Mouse (Mus musculus): ENCODE data around the gene R3hdm2.

The R3hdm2 gene

DNA sequence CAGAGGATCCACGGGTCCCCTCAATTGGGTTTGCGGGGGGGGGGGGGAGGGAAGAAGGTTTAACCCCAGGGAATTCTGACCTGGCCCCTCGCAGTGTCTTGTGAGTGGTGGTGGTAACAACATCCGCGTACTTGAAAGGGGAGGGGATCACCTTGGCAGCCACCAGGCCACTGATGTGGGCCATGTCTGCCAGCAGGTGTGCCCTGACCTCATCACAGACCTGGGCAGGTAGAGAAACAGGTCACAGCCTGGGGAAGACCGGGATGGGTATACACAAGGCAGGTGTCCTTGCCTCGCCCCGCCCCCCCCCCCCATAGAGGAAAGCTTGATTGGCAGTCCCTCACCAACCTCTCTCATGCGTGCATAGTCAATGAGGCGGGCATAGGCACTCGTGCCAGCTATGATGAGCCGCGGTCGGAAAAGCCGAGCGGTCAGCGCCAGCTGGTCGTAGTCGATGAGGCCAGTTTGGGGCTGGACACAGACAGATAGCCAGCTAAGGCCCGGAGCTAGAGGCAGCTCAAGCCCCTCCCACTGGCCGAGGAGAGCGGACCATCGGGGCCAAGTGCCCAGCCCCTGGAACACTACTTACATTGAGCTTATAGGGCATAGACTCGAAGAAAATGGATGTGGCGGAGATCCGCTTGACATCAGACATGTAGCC, 139.0 kb downstream of the R3hdm2 start:
- DNase-seq (ENCODE audit: low read depth): no peak

DNA sequence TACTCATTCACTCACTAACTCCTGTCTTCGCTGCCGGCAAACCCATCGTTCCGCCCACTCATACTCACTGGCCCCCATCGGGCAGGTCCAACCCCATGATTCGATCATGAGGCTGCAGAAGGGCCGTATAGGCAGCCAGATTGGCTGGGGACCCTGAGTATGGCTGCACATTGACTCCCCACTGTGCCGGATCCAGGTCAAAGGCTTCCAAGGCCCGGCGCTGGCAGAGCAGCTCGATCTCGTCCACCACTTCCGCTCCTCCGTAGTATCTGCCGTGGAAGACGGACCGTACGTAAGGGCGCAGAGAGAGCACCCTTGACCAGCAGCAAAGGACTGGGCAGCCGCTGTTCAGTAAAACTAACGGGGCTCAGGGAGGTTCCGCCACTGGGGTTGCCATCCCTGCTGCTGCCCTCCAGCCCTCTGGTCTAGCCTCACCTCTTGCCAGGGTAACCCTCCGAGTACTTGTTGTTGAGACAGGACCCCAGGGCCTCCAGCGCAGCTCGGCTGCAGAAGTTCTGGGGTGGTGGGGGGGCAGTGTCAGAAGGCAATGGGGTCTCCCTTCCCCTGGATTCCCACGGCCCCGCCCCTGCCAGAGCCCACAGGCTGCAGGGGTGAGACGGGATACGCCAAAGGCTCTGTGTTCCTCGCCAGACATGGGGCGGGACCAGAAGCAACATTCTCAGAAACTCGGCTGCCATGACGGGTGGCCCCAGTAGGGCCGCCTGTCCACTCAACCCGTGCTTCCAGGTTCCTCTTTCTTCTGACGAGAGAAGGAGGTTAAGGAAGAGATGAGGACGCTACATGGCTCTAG, 140.0 kb downstream of the R3hdm2 start:
- DNase-seq (ENCODE audit: low read depth): no peak

DNA sequence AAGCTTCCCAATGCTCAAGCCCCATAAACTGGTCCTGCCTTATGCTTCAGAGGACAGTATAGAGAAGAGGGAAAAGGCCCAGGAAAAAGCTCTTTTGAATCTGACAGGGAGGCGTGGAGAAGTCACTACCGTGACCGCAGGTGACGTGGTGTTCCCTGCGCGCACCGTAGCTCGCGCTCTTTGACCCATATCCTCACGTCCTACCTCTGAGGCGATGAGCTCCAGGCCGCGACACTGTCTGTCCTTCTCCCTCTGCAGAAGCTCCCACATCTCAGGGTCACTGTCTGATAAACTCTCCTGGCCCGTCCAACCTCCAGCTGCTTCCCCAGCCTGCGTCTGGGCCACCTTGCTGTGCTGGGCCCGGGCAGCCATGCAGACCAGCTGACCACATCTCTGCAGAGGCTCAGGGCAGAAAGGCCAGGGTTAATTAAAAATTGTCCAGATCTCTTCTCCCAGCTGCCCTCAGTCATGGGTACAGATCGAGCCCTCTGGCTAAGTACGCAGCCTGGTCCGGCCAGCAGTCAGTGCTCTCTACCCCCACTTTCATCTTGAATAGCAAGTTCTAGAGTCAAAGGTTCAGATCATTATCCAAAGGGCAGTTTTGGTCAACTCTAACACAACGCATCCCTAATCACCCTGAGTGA, 140.7 kb downstream of the R3hdm2 start:
- DNase-seq (ENCODE audit: low read depth): no peak

DNA sequence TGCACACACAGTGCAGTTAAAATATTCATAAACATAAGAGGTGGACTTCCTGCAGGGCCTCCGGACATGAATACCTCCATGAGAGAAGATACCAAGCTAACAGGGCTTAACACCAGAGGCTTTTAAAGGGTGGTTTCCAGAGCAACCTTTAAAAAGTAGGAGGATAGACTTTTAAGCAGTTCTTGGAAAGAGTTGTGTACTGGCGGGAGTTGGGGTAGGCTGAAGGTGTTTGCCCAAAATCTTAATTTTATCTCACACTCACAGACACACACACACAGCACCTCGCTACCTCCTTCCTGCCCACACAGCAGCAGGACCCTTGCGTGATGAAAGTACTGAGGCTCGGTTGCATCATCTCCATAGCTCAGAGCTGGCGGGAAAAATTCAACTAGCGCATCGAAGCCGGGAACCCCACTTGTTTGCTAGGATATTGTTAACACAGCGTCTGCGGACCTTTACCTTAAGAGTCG, 141.5 kb downstream of the R3hdm2 start:
- no peak for DNase-seq (ENCODE audit: low read depth)

DNA sequence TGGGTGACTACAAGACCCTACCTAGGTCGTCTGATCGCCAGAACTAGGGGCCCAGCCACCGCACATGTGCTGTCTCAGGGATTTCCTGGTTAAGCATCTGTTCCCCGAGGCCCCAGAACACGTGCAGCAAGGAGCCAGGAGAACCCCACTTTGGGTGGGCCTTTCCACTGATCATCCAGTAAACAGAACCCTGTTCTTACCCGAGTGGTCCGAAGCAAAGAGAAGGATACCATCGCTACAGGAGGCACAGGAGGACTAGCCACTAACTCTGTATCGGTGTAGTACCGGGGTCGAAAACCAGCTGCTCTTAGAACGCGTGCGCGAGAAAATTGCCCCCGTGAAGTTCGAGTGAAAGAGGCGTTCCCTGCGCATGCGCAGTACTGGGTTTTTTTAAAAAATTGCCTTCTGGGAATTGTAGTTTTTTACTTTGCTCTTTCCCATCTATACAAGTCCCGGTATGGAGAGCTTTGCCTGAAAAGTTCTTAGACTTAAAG, 142.0 kb downstream of the R3hdm2 start, which contains the start of gene Shmt2:
Gene Shmt2 (minus strand): TSS at position 357 of the 494 bp plus-strand sequence.
- peak; percentile 96 for DNase-seq (ENCODE audit: low read depth)

DNA sequence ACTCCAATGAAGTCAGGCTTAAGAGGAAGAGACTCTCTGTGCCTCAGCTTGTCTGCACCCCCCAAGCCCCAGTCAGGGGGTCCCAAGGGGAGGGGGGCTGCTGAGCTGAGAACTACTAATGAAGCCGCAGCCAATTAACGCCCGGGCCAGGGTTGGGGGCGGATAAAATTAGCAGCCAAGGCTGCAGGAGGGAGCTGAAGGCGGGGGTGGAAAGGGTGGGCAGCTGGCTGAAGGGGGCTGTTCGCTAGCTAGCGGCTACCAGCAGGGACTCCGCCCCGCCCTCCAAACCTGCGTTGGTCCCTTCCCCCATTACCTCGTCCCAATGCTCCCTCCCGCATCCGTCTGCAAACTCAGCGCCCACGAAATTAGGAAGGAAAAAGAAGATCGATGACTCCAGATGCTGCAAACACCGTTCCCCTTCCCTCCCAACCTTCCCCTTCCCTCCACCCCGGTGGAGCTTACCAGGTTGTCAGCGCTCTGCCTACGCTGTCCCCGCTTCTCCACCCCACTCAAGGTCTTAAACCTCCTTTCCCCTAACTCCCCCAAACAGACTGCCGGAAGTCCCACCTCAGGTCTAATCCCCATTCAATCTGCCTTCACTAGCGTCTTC, 144.6 kb downstream of the R3hdm2 start:
- no peak for DNase-seq (ENCODE audit: low read depth)

DNA sequence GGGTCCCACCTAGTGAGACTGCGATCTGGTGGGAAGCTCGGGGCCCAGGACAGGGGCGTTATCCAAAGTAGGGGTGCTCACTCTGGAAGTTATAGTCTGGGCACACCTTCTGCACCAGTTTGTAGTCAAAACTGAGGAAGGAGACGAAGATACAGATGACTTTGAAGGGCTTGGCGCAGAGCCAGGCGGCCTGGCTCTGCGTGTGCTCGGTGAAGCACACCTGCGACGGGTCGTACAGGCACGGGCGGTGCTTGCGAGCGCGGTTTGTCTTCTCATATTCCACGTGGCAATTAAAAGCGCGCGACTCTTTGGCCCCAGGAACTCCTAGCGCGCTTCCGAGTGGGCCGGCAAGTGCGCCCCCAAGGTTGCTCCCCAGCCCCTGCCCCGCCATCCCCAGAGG, 145.9 kb downstream of the R3hdm2 start:
- peak; percentile 57 for DNase-seq (ENCODE audit: low read depth)

DNA sequence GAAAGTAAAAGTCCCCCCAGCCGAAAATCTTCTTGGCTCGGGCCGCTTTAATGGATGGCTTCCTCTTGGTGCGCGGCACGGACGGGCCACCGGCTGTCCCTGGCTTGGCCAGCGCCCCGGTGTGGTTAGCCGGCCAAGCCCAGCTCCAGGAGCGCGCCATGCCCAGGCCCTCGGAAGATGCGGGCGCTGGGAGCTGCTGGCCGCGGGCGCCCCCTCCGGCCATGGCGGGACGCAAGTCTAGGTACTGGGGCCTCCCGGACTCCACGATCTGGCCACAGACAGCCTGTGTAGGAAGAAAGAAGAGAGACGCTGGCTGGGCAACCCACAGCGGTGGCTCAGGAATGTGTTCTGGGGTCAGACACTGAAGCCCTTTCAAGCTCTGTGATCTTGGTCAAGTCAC, 146.6 kb downstream of the R3hdm2 start:
- DNase-seq (ENCODE audit: low read depth): peak; percentile 57

DNA sequence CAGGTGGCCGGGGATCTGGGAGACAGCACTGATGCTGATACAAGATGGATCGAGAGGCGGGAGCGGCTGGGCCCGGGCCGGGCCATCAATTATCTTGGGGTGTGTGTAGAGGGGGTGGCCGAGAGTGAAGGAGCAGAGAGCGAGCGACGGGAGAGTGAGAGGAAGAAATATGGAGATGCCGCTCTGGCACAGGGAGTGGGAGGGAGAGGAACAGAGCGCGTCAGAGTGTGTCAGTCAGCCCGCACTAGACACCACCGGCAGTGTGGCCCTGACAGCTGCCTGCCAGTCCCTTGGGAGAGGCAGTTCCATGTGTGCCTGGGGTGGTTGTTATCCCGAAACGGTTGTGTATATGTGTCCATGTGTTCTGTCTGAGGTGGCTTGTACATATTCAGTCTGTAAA, 147.4 kb downstream of the R3hdm2 start:
- DNase-seq (ENCODE audit: low read depth): no peak

DNA sequence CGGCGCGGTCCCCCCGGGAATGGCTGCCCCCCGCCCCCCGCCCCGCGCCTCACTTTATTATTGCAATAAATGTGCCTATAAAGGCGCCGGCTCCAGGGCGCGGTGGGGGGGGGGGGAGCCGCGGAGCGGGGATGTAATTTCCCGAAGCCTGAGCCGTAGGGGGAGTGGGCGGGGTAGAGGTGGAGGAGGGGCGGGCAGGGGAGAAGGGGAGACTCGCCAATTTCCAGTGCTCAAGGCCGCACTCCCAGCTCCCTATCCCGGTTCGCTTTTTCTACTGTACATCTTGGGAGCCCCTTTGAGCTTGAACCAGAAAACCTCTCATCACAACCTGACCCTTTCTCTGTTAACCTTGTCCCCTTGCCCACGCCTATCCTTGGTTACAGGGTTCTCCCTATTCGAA, 150.8 kb downstream of the R3hdm2 start:
- no peak for DNase-seq (ENCODE audit: low read depth)

DNA sequence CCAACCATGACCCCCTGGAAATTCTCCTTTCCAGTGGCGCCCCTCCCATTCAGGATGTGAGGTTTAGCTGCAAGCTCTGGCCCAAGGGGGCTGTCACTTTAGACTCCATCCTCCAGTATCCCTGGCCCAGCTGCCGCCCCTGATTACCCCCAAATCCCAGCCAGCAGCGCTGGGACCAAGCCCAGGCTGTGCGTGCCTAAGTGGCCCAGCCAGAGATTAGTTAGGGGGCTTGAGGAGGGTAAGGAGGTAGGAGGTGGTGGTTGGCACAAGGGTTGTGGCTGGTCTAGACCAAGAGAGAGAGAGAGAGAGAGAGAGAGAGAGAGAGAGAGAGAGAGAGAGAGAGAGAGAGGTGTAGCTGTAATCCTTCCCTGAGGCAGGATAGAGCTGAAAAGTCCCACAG, 151.4 kb downstream of the R3hdm2 start:
- no peak for DNase-seq (ENCODE audit: low read depth)

DNA sequence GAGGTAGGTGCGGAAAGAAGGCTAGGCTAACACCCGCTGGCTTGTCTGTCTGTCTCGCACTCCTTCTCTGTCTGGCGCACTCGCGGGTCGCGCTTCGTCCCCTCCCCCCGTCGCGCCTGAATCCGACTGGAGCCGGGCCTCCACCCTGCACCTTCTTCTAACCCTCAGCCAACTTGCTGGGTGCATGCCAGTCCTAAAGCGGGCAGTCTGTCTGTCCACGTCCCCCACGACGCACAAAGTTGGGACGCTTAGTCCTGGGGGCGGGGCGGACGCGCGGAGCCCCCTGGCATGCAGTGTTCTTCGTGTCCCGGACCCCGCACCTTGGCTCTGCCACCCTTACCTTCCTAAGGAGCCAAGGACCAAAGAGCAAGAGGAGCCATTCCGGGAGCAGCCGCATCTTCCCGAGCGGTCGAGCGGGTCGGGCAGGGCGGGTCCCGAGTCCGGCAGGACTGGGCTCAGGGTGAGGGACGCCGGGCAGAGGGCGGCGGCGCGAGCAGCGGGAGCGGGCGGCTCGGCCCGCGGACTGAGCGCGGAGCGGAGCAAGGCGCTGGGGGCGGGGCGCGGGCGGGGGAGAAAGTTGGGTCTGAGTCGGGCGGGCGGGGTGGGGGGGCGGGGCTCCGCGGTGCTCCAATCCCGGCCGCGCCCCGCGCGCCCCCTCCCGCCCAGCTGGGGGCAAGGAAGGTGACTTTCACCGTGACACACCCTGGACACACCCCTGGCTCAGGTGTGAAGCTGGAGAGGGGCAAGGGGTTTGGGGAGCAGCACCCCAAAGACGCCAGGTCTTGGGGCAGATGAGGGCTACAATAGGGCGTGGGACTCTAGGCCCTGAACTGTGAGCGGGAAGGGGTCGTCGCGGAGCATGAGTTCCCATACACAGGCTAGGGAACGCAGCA, 154.2 kb downstream of the R3hdm2 start, which contains the start of gene Nxph4:
Gene Nxph4 (minus strand): TSS at position 524 of the 893 bp plus-strand sequence.
- DNase-seq (ENCODE audit: low read depth): peak; percentile 57

DNA sequence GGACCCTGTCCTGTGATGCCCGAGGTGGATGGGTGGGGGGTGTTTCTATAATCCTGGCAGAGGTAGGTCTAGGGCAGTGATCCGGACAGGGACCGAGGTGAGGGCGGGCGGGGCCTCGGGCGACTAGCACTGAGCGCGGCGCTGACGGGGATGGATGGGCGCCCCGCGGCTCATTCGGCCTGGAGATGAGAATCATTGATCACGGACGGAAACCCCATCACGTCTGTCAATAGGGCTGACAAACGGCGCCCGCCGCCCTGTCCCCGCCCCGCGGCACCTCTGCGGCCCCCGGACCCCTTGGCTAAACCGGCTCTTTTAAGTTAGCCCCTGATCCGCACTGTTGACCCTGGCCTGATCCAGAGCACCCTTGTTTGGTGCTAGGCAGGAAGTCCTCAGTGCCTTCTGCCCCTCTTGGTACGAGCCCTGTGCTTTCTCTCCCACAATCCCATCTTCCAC, 154.8 kb downstream of the R3hdm2 start:
- DNase-seq (ENCODE audit: low read depth): peak; percentile 39

DNA sequence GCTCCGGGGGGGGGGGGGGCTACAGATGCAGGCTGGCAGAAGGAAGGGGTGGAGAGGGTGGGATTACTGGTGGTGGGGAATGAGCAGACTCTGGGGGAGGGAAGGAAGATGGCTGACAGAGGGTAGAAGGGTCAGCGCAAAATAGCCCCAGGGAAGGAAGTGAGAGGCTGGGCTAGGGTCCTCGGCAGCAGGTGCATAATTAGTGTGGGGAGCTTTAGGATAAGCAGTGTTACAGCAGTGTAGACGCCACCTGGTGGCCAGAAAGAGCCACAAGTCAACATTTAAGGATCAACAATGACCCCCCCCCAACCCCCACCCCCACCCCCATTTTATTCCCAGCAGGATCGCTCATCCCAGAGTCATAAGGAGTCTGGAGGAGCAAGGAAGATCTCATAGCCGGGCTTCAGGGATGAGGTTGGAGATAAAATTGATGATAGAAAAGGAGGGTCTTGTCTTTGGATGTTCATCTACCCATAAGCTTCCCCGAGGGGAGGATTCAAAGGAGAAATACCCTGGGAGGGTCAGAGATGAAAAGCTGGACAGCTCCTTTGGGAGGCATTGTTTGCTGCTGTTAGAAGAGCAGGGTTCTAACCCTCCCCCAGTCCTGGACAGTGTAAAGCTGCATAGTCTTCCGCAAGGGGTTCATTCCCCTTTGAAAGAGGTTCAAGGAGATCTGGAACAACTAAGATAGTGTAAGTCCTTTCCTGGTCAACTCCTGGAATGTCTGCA, 156.6 kb downstream of the R3hdm2 start:
- DNase-seq (ENCODE audit: low read depth): peak; percentile 80

DNA sequence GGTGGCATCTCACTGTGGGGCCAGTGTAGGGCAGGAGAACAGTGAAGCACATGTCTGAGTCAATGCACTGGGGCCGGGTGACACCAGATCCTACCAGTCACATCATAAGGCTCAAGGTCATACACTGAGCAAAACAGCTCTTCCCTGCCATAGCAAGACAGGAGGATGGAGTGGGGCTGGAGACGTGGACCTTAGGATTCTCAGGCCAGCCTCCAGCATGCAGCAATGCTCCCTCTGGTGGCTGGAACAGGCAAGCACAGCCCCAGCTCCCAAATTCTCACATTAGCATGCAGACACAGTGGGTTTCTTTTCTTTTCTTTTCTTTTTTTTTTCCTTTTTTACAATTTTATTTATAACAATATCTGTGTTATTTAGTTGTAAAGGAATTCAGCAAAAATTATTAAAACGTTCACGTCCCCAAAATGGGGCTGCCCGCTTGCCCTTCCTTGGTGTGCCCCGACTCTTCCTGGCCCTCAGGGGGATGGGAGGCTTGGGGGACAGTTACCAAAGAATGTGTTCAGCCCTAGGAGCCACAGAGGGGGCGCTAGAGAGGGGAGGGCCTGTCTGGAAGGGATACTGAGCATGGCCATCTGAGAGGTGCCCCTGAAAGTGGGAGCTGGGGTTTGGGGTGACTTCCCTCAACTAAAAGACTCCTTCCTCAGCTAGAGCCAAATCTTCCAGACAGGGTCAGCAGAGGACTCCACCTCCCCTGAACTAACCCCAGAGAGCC, 157.9 kb downstream of the R3hdm2 start:
- DNase-seq (ENCODE audit: low read depth): peak; percentile 79

DNA sequence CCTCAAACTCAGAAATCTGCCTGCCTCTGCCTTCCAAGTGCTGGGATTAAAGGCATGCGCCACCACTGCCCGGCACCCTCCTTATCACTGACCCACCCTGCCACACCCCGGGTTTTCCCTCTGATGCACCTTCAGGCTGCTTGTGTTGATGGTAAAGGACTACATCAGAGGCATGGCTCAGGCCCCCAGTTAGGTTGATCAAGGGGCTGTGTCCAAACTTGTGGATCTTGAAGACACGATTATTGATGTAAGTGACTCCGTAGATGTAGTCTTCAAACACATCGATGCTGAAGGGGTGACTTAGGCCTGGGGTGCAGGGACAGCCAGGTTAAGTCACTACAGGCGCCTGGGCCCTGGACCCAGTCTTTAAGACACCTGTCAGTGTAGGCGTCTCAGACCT, 161.4 kb downstream of the R3hdm2 start:
- no peak for DNase-seq (ENCODE audit: low read depth)

DNA sequence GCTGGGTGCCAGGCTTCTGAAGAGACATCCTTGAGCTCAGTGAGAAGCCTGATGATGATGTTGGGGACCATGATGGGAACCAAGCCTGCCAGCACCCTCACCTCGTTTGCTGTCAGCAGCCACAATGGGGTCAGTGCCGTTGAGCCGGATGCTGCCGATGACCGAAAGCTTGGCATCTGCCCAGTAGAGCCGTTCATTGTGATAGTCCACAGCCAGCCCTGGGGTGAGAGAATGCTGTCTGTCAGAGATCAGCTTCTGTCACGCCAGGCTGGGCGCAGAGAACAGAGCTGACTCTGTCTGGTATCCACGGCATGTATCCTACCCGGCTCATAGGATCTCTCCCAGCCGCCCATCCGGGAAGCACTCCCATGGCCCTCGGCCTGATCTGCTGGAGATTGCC, 162.0 kb downstream of the R3hdm2 start:
- no peak for DNase-seq (ENCODE audit: low read depth)

DNA sequence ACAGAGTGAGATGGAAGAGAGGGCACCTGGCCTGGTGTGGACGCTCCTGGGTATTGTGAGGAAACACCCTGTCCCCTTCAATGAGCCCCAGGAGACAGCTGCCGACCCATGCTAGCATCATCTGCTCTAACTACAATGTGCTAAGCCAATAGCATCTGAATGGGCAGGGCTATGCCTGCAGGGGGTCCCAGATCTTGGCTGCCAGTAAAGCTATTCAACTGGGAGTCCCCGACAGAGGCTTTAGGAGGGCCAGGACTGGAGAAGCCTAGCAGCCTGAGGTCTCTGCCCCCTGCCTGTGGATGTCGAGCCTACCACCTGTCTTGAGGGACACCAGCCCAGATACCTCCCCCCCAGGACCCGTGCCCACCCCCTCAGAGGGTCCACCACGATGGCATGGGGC, 162.6 kb downstream of the R3hdm2 start:
- DNase-seq (ENCODE audit: low read depth): no peak

DNA sequence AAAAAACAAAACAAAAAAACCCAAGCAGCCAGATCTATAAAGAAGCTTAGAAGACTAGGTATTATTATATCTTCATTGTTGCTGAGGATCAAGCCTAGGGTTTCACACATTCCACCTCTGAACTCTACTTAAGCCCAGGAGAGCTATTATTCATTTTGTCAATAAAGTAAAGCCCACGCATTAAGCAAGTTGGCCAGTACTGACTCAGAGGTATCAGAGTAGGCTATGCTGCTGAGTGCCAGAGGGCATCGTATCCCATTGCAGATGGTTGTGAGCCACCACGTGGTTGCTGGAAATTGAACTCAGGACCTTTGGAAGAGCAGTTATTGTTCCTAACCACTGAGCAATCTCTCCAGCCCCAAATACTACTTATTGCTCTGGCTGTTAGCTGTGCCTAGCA, 163.8 kb downstream of the R3hdm2 start:
- no peak for DNase-seq (ENCODE audit: low read depth)

DNA sequence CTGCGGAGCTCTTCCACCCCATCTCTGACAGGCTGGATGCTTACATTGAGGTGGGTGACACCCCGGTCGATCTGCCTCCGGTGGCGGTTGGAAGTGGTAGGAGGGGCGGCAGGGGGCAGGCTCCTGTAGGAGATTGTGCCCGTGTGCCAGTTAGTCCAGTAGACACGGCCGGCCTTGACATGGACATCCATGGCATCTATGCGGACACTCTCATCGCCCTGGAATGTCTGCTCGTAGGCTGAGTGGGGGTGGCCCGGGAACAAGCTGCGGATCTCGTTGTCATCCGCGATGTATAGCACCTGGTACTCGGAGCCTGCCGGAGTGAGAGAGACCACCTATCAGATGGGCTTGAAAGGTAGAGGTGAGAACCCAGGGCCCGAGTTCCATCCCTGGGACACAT, 164.2 kb downstream of the R3hdm2 start:
- DNase-seq (ENCODE audit: low read depth): no peak
